Mouse (Mus musculus): ENCODE data around the gene Trim50.

Gene Trim50

GRCm38 (mm10) chr5:135352995-135353394, at the start of gene Trim50:
Gene Trim50 (plus strand): TSS chr5:135353295.
- DNase-seq (ENCODE audit: low read depth, low spot score), result no peak

GRCm38 (mm10) chr5:135306321-135306965, 46.7 kb upstream of the Trim50 start:
- DNase-seq (ENCODE audit: low read depth, low spot score), result no peak

- no peak for DNase-seq (ENCODE audit: low read depth, low spot score)
Measured at GRCm38 (mm10) chr5:135316177-135316576, 36.9 kb upstream of the Trim50 start.

GRCm38 (mm10) chr5:135319856-135320255, 33.2 kb upstream of the Trim50 start:
- no peak for DNase-seq (ENCODE audit: low read depth, low spot score)

GRCm38 (mm10) chr5:135322197-135322596, 30.9 kb upstream of the Trim50 start:
- no peak for DNase-seq (ENCODE audit: low read depth, low spot score)

- DNase-seq (ENCODE audit: low read depth, low spot score), result no peak
Measured at GRCm38 (mm10) chr5:135326121-135326659, 26.9 kb upstream of the Trim50 start.

GRCm38 (mm10) chr5:135329471-135329870, 23.6 kb upstream of the Trim50 start:
- no peak for DNase-seq (ENCODE audit: low read depth, low spot score)

GRCm38 (mm10) chr5:135330201-135330600, 22.9 kb upstream of the Trim50 start:
- DNase-seq (ENCODE audit: low read depth, low spot score), result no peak

- DNase-seq (ENCODE audit: low read depth, low spot score), result no peak
Measured at GRCm38 (mm10) chr5:135331161-135331560, 21.9 kb upstream of the Trim50 start.

- DNase-seq (ENCODE audit: low read depth, low spot score), result no peak
Measured at GRCm38 (mm10) chr5:135337575-135337974, 15.5 kb upstream of the Trim50 start.

- no peak for DNase-seq (ENCODE audit: low read depth, low spot score)
Measured at GRCm38 (mm10) chr5:135345989-135346388, 7.1 kb upstream of the Trim50 start.

- DNase-seq (ENCODE audit: low read depth, low spot score), result no peak
Measured at GRCm38 (mm10) chr5:135346430-135346829, 6.7 kb upstream of the Trim50 start.

GRCm38 (mm10) chr5:135347511-135348011, 5.5 kb upstream of the Trim50 start:
- DNase-seq (ENCODE audit: low read depth, low spot score), result no peak

GRCm38 (mm10) chr5:135349862-135350261, 3.2 kb upstream of the Trim50 start, which contains the start of gene Fkbp6:
Gene Fkbp6 (minus strand): TSS chr5:135350044.
- DNase-seq (ENCODE audit: low read depth, low spot score), result no peak

- DNase-seq (ENCODE audit: low read depth, low spot score), result no peak
Measured at GRCm38 (mm10) chr5:135351606-135352005, 1.5 kb upstream of the Trim50 start.

- DNase-seq (ENCODE audit: low read depth, low spot score), result peak; percentile 54
Measured at GRCm38 (mm10) chr5:135353564-135353963, 469 bp downstream of the Trim50 start.

GRCm38 (mm10) chr5:135356090-135356489, 3.0 kb downstream of the Trim50 start:
- no peak for DNase-seq (ENCODE audit: low read depth, low spot score)

- DNase-seq (ENCODE audit: low read depth, low spot score), result no peak
Measured at GRCm38 (mm10) chr5:135357556-135357955, 4.5 kb downstream of the Trim50 start.

GRCm38 (mm10) chr5:135359772-135360171, 6.7 kb downstream of the Trim50 start:
- no peak for DNase-seq (ENCODE audit: low read depth, low spot score)

GRCm38 (mm10) chr5:135362572-135362971, 9.5 kb downstream of the Trim50 start:
- no peak for DNase-seq (ENCODE audit: low read depth, low spot score)

GRCm38 (mm10) chr5:135363540-135363939, 10.4 kb downstream of the Trim50 start:
- DNase-seq (ENCODE audit: low read depth, low spot score), result peak; percentile 71

- DNase-seq (ENCODE audit: low read depth, low spot score), result no peak
Measured at GRCm38 (mm10) chr5:135367841-135368240, 14.7 kb downstream of the Trim50 start.

GRCm38 (mm10) chr5:135368312-135368711, 15.2 kb downstream of the Trim50 start:
- no peak for DNase-seq (ENCODE audit: low read depth, low spot score)

Data from mesoderm, embryonic 11.5 days (tissue).